Mouse (Mus musculus): ENCODE data around the gene Cort.

GRCm38 (mm10) chr4:149097956-149098355 lies 28.6 kb downstream of the Cort start:
- TF ChIP-seq CTCF (IDR thresholded peaks at IDR 0.05; ENCODE audit: extremely low read depth, insufficient read length, insufficient replicate concordance, low read depth, low read length) (no peak), POLR2A (IDR thresholded peaks at IDR 0.05; ENCODE audit: low read depth, low read length) (no peak)
